Mouse (Mus musculus): Measurements from ENCODE around the gene Chmp2b.

Chmp2b gene

GRCm38 (mm10) chr16:65526004-65526403, 36.5 kb downstream of the Chmp2b start:
- DNase-seq: no peak

DNA sequence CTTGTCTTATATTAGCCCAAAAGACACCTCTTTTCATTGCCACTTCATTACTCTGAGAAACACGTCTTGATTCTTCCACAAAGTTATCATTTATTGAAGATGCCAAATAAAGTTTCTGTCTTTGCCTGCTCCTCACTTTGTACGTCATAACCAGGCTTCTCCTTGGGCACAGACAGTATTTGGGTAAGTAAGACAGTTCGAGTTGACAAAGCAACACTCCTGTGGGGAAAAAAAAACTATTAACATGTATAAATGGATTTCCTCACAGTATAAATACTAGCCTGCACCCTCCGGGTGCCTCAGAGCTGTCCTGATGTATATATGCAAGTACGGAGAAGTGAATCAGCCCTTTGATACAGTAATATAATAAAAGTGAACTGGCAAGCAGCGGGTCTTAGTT, 42.3 kb downstream of the Chmp2b start, which contains the start of gene Pou1f1:
Gene Pou1f1 (plus strand): TSS at position 301 of the 400 bp plus-strand sequence.
- no peak for DNase-seq

GRCm38 (mm10) chr16:65514223-65514622, 48.3 kb downstream of the Chmp2b start:
- DNase-seq: no peak

DNA sequence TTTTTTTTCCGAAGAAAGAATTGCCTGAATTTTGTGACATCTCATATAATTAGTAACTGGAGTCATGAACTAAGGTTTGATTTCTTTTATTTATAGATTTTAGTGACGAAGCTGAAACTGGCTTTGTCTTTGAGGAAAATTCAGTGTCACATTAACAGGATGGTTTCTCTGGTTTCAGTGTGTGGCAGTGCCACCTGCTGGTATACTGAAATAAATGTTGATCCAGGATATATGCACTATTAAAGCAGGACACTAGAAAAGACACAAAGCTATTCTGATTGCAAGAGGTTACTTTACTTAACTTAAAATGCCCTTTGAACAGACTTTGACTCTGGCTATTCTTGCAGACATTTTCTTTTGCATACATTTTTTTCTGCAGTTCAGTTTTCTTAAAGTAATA, 65.5 kb downstream of the Chmp2b start:
- DNase-seq: peak; percentile 34

- no peak for DNase-seq
Observed at GRCm38 (mm10) chr16:65496030-65496429, 66.5 kb downstream of the Chmp2b start.
